In the genomic region with DNA sequence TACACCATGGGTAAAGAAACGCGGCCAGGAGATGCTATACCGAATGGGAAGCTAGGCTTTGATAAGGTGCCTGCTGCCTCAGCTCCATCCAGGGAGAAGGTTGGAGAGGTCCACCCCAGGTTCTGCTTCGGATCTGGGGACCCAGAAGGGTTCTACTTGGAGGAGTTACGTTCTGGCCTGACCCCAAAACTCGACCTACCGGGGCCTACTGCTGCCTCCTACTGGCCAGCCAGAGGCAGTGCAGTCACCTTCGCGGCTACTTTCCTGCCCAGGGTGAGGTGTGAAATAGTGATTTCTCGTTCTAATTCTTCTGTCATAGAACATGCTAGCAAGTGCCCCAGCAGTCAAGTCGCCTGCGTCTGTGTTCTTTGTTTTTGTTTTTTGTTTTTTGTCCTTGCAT, we compare ENCODE assay signal across 13 mouse cellular contexts. TPM values are rescaled to one million over a fixed set of nuclear protein-coding genes. Genes with fewer than 3 reads are reported as not detected.
DNase-seq lines count a peak whose midpoint lies in the region; ATAC-seq and TF ChIP-seq lines count a peak whose summit lies in the region.
"Had no signal": no experiment of that assay in that cellular context is flagged by ENCODE, and none has a peak within 500 bp of the region (broad histone marks: within the 10 kb centered on the region; RNA-seq: fewer than 3 reads in every experiment).

No protein-coding gene starts in this region.

- H3K36me3 ChIP-seq in forebrain, postnatal 0 days (ENCODE audit: insufficient read depth), result no peaks in the 10 kb centered on the region
- no peaks in the 10 kb centered on the region for H3K36me3 ChIP-seq in forebrain, embryonic 14.5 days (ENCODE audit: control insufficient read depth, insufficient read depth, low read length)
- no peaks in the 10 kb centered on the region for H3K36me3 ChIP-seq in hindbrain, embryonic 12.5 days
- H3K36me3 ChIP-seq: embryonic facial prominence, embryonic 15.5 days; kidney, embryonic 15.5 days; lung, embryonic 15.5 days had no signal

- H3K4me3 ChIP-seq in forebrain, postnatal 0 days (ENCODE audit: low read depth, low read length), result no peak overlapping the region
- no peak overlapping the region for H3K4me3 ChIP-seq in forebrain, embryonic 14.5 days (ENCODE audit: low read depth, low read length)
- no peak overlapping the region for H3K4me3 ChIP-seq in lung, adult 2 months (replicated peaks; ENCODE audit: extremely low read depth, low read depth, low read length)
- no peak overlapping the region for H3K4me3 ChIP-seq in hindbrain, embryonic 12.5 days
- H3K4me3 ChIP-seq: embryonic facial prominence, embryonic 15.5 days; kidney, embryonic 15.5 days; lung, embryonic 15.5 days had no signal

- ATAC-seq in forebrain, postnatal 0 days, result no peak
- ATAC-seq in forebrain, embryonic 14.5 days, result no peak
- peak; percentile 54; the same call in 1 of the 2 replicates for ATAC-seq in megakaryocyte progenitor cell, adult 5-6 weeks (replicated peaks; ENCODE audit: poor library complexity)
- ATAC-seq in hindbrain, embryonic 12.5 days (ENCODE audit: low FRiP score), result no peak
- ATAC-seq: midbrain, embryonic 16.5 days had no signal

- H3K27me3 ChIP-seq in forebrain, postnatal 0 days (ENCODE audit: insufficient read depth, low read length), result no peaks in the 10 kb centered on the region
- no peaks in the 10 kb centered on the region for H3K27me3 ChIP-seq in forebrain, embryonic 14.5 days (replicated peaks; ENCODE audit: control insufficient read depth, insufficient read depth, low read length)
- no peaks in the 10 kb centered on the region for H3K27me3 ChIP-seq in hindbrain, embryonic 12.5 days
- H3K27me3 ChIP-seq: embryonic facial prominence, embryonic 15.5 days; kidney, embryonic 15.5 days; lung, embryonic 15.5 days had no signal

- no peaks in the 10 kb centered on the region for H3K4me1 ChIP-seq in forebrain, postnatal 0 days (ENCODE audit: insufficient read depth)
- no peaks in the 10 kb centered on the region for H3K4me1 ChIP-seq in forebrain, embryonic 14.5 days (ENCODE audit: control insufficient read depth, insufficient read depth, low read length)
- H3K4me1 ChIP-seq in lung, adult 2 months (ENCODE audit: control insufficient read depth, insufficient read depth, low read length), result no peaks in the 10 kb centered on the region
- no peaks in the 10 kb centered on the region for H3K4me1 ChIP-seq in hindbrain, embryonic 12.5 days
- H3K4me1 ChIP-seq: kidney, embryonic 15.5 days; lung, embryonic 15.5 days had no signal

- peak; percentile 32; the same call in 1 of the 2 replicates for TF ChIP-seq CTCF in forebrain, postnatal 0 days (IDR thresholded peaks at IDR 0.05; ENCODE audit: low read depth)
- TF ChIP-seq CTCF in lung, adult 2 months (IDR thresholded peaks at IDR 0.05; ENCODE audit: insufficient read depth, low read length), result peak; percentile 60

- 85% methylated on average over 12 of the region's 12 CpGs for WGBS in forebrain, postnatal 0 days
- WGBS in forebrain, embryonic 14.5 days, result 81% methylated on average over 12 of the region's 12 CpGs
- WGBS in lung, adult 2 months, result 75% methylated on average over 12 of the region's 12 CpGs
- 85% methylated on average over 12 of the region's 12 CpGs for WGBS in hindbrain, embryonic 12.5 days

- no peaks in the 10 kb centered on the region for H3K9me3 ChIP-seq in forebrain, postnatal 0 days (ENCODE audit: low read length)
- H3K9me3 ChIP-seq in forebrain, embryonic 14.5 days (replicated peaks; ENCODE audit: control insufficient read depth, low read length), result no peaks in the 10 kb centered on the region
- no peaks in the 10 kb centered on the region for H3K9me3 ChIP-seq in hindbrain, embryonic 12.5 days (replicated peaks)
- H3K9me3 ChIP-seq: embryonic facial prominence, embryonic 15.5 days; kidney, embryonic 15.5 days; lung, embryonic 15.5 days had no signal

- H3K27ac ChIP-seq in forebrain, postnatal 0 days (ENCODE audit: low read depth, low read length), result no peak overlapping the region
- no peak overlapping the region for H3K27ac ChIP-seq in forebrain, embryonic 14.5 days (ENCODE audit: low read depth, low read length)
- H3K27ac ChIP-seq in hindbrain, embryonic 12.5 days, result no peak overlapping the region
- H3K27ac ChIP-seq: embryonic facial prominence, embryonic 15.5 days; kidney, embryonic 15.5 days; lung, embryonic 15.5 days had no signal

- no peak overlapping the region for H3K4me2 ChIP-seq in forebrain, postnatal 0 days (ENCODE audit: low read depth)
- no peak overlapping the region for H3K4me2 ChIP-seq in forebrain, embryonic 14.5 days (ENCODE audit: low read length)
- no peak overlapping the region for H3K4me2 ChIP-seq in hindbrain, embryonic 12.5 days (replicated peaks)
- H3K4me2 ChIP-seq: embryonic facial prominence, embryonic 15.5 days; kidney, embryonic 15.5 days; lung, embryonic 15.5 days had no signal

- no peak overlapping the region for H3K9ac ChIP-seq in forebrain, postnatal 0 days
- H3K9ac ChIP-seq in forebrain, embryonic 14.5 days (ENCODE audit: low read length), result no peak overlapping the region
- no peak overlapping the region for H3K9ac ChIP-seq in hindbrain, embryonic 12.5 days
- H3K9ac ChIP-seq: embryonic facial prominence, embryonic 15.5 days; kidney, embryonic 15.5 days; lung, embryonic 15.5 days had no signal

- TF ChIP-seq POLR2A in lung, adult 2 months (IDR thresholded peaks at IDR 0.05; ENCODE audit: borderline replicate concordance, extremely low read depth, low read depth, low read length), result no peak

- DNase-seq in forebrain, postnatal 0 days, result no peak
- DNase-seq in forebrain, embryonic 14.5 days (ENCODE audit: low spot score), result no peak
- DNase-seq in lung, adult 2 months, result no peak
- DNase-seq in lung, postnatal 10 days, result no peak
- DNase-seq in ES-CJ7 (ENCODE audit: low read depth, low spot score), result peak; percentile 64
- no peak for DNase-seq in cerebellum, adult 9-10 months
- DNase-seq: adrenal gland, adult 8-10 months had no signal

RNA-seq across cellular contexts. Expression of a gene that starts 11.1 kb away (rescaled TPM):
- 2.6 and 5.5 TPM in 2 replicates for total RNA-seq in forebrain, postnatal 0 days (2014; rRNA removed)
- 3.7 and 5.9 TPM in 2 replicates for polyA plus RNA-seq in forebrain, postnatal 0 days (2015; fragmentation: Nextera tagmentation; extraction: Ambion mirVana)
- polyA plus RNA-seq in forebrain, embryonic 14.5 days (2014; fragmentation: Nextera tagmentation; extraction: Ambion mirVana), result 6.8 and 9.8 TPM in 2 replicates
- 2.4 and 2.5 TPM in 2 replicates for polyA plus RNA-seq in lung, adult 2 months (2012; rRNA removed)
- not detected in 2 replicates for total RNA-seq in megakaryocyte progenitor cell, adult 5-6 weeks (2015)
- not detected in 2 replicates for total RNA-seq in megakaryocyte progenitor cell, adult 5-6 weeks (2017)
- 4.3 and 4.8 TPM in 2 replicates for polyA plus RNA-seq in hindbrain, embryonic 12.5 days (2016; fragmentation: Nextera tagmentation; extraction: Ambion mirVana)

RNA-seq across cellular contexts. Expression of a gene that starts 12.0 kb away (rescaled TPM):
- total RNA-seq in forebrain, postnatal 0 days (2014; rRNA removed), result 29.5 and 31.1 TPM in 2 replicates
- polyA plus RNA-seq in forebrain, postnatal 0 days (2015; fragmentation: Nextera tagmentation; extraction: Ambion mirVana), result 25.2 and 45.5 TPM in 2 replicates
- polyA plus RNA-seq in forebrain, embryonic 14.5 days (2014; fragmentation: Nextera tagmentation; extraction: Ambion mirVana), result 32.6 and 47.7 TPM in 2 replicates
- 15.0 and 17.3 TPM in 2 replicates for polyA plus RNA-seq in lung, adult 2 months (2012; rRNA removed)
- 18.1 and 24.4 TPM in 2 replicates for total RNA-seq in megakaryocyte progenitor cell, adult 5-6 weeks (2015)
- total RNA-seq in megakaryocyte progenitor cell, adult 5-6 weeks (2017), result 17.4 and 23.5 TPM in 2 replicates
- 74.6 and 76.7 TPM in 2 replicates for polyA plus RNA-seq in hindbrain, embryonic 12.5 days (2016; fragmentation: Nextera tagmentation; extraction: Ambion mirVana)

RNA-seq across cellular contexts. Expression of a gene that starts 36.0 kb away (rescaled TPM):
- total RNA-seq in forebrain, postnatal 0 days (2014; rRNA removed), result 12.0 and 15.2 TPM in 2 replicates
- polyA plus RNA-seq in forebrain, postnatal 0 days (2015; fragmentation: Nextera tagmentation; extraction: Ambion mirVana), result 4.5 and 4.6 TPM in 2 replicates
- polyA plus RNA-seq in forebrain, embryonic 14.5 days (2014; fragmentation: Nextera tagmentation; extraction: Ambion mirVana), result 18.6 and 19.2 TPM in 2 replicates
- 45.5 and 50.9 TPM in 2 replicates for polyA plus RNA-seq in lung, adult 2 months (2012; rRNA removed)
- not detected in 2 replicates for total RNA-seq in megakaryocyte progenitor cell, adult 5-6 weeks (2015)
- not detected in 2 replicates for total RNA-seq in megakaryocyte progenitor cell, adult 5-6 weeks (2017)
- polyA plus RNA-seq in hindbrain, embryonic 12.5 days (2016; fragmentation: Nextera tagmentation; extraction: Ambion mirVana), result 39.9 and 40.8 TPM in 2 replicates
